Mouse (Mus musculus) liver, embryonic 12.5 days (tissue): Measurements from ENCODE around the gene Tomm7. TPM values are rescaled to one million over a fixed set of nuclear protein-coding genes. Genes with fewer than 3 reads are reported as not detected.

Source experiments
- ATAC-seq: fragments of 200-750 bp; cut with Nextera tagmentation; 2 replicates; pipeline ENCODE4 v1.8.0; 2017; ENCODE audit warnings: moderate number of reproducible peaks, mild to moderate bottlenecking, moderate library complexity
- H3K27ac ChIP-seq: fragments of 300-500 bp; sonication (generic); 2 replicates; pipeline ENCODE4 v1.5.1; 2016; ENCODE audit warnings: mild to moderate bottlenecking
- H3K27me3 ChIP-seq: fragments of 300-500 bp; sonication (generic); replicated peaks from 2 replicates; pipeline ENCODE4 v1.6.1; 2016; ENCODE audit warnings: mild to moderate bottlenecking, moderate library complexity
- H3K36me3 ChIP-seq: fragments of 300-500 bp; sonication (generic); 2 replicates; pipeline ENCODE4 v1.6.1; 2016; ENCODE audit warnings: mild to moderate bottlenecking, moderate library complexity
- H3K4me1 ChIP-seq: fragments of 300-500 bp; sonication (generic); 2 replicates; pipeline ENCODE4 v1.6.1; 2016
- H3K4me2 ChIP-seq: fragments of 300-500 bp; sonication (generic); 2 replicates; pipeline ENCODE4 v1.6.1; 2016; ENCODE audit warnings: mild to moderate bottlenecking, moderate library complexity
- H3K4me3 ChIP-seq: fragments of 300-500 bp; sonication (generic); 2 replicates; pipeline ENCODE4 v1.5.1; 2016; ENCODE audit warnings: mild to moderate bottlenecking, moderate library complexity
- H3K9ac ChIP-seq: fragments of 300-500 bp; sonication (generic); 2 replicates; pipeline ENCODE4 v1.6.1; 2016; ENCODE audit warnings: mild to moderate bottlenecking, moderate library complexity
- H3K9me3 ChIP-seq: fragments of 300-500 bp; sonication (generic); replicated peaks from 2 replicates; pipeline ENCODE4 v1.6.1; 2016; ENCODE audit warnings: mild to moderate bottlenecking, moderate library complexity
- WGBS: fragments of 180-500 bp; shearing (Covaris S2); methylation state at CpG from one replicate; pipeline ENCODE4 v1.1.7; 2016; ENCODE audit not compliant: insufficient replicate concordance; 5-methylcytosine and 5-hydroxymethylcytosine counted together
- polyA plus RNA-seq: library from polyadenylated mRNA; unstranded; fragments of >200 nt; fragmentation: Nextera tagmentation; extraction: Ambion mirVana; gene quantifications from 2 replicates; pipeline ENCODE4 v1.2.1, GENCODE M21; 2016

Gene Tomm7
- polyA plus RNA-seq, 1 experiment from 2014 or later = 99.0 TPM

- Histone ChIP-seq H3K27ac (no peak overlapping the region), H3K4me2 (no peak overlapping the region), H3K4me3 (no peak overlapping the region), H3K36me3 (peaks cover 76% of the 10 kb centered on the region), H3K9ac (no peak overlapping the region), H3K27me3 (no peaks in the 10 kb centered on the region), H3K4me1 (peaks cover 31% of the 10 kb centered on the region), H3K9me3 (no peaks in the 10 kb centered on the region)
- no peak for ATAC-seq
- 92% methylated on average over 2 of the region's 2 CpGs for WGBS
Observed at GRCm38 (mm10) chr5:23792726-23793125, 51.2 kb downstream of the Tomm7 start.

GRCm38 (mm10) chr5:23789078-23789612 is 54.8 kb downstream of the Tomm7 start:
- ATAC-seq = peak; percentile 62; the same call in 1 of the 2 replicates
- Histone ChIP-seq H3K27ac (peak overlapping the region; percentile 87), H3K36me3 (peaks cover 44% of the 10 kb centered on the region), H3K4me2 (peak overlapping the region; percentile 69), H3K27me3 (no peaks in the 10 kb centered on the region), H3K4me1 (peaks cover 32% of the 10 kb centered on the region), H3K4me3 (peak overlapping the region; percentile 83), H3K9me3 (no peaks in the 10 kb centered on the region), H3K9ac (peak overlapping the region; percentile 94)
- WGBS = 23% methylated on average over 4 of the region's 4 CpGs

Other genes starting within 250 kb of the Tomm7 start
- 9.2 and 9.4 TPM in 2 replicates for gene Srpk2, start 159.5 kb downstream of the Tomm7 start, polyA plus RNA-seq
- gene Pus7, start 60.5 kb downstream of the Tomm7 start, polyA plus RNA-seq = 35.6 and 37.6 TPM in 2 replicates
- 35.5 and 35.9 TPM in 2 replicates for gene Rint1, start 56.5 kb downstream of the Tomm7 start, polyA plus RNA-seq
- gene Fam126a, start 186.5 kb upstream of the Tomm7 start, polyA plus RNA-seq = 60.1 and 66.5 TPM in 2 replicates